Mouse (Mus musculus) cerebellum, adult (tissue): ENCODE data around the gene Gli1.

Experiments
- ATAC-seq: cut with Nextera tagmentation; 2 replicates; pipeline ENCODE4 v1.9.2; 2017; ENCODE audit warnings: mild to moderate bottlenecking, moderate library complexity, mixed read lengths; ENCODE audit not compliant: insufficient number of reproducible peaks, low FRiP score, low TSS enrichment

Gli1 gene

DNA sequence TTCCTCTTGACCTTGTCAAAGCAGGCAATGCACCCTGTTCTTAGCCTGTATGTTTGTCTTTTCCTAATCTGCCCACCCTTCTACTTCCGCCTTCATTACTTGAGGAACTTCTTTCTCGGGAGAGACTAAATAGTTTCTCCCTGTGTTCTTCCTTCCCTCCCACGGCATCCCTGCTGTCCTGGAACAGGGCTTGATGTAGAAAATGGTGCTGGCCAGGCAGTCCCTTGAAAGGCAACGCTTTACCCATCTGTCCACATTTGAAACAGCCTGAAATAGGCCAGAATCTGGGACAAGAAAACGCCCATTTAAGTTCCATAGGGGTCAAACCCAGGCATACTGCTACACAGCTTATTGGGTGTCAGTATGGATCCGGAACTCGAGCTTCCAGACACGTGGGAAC is 8.0 kb upstream of the Gli1 start:
- no peak for ATAC-seq

DNA sequence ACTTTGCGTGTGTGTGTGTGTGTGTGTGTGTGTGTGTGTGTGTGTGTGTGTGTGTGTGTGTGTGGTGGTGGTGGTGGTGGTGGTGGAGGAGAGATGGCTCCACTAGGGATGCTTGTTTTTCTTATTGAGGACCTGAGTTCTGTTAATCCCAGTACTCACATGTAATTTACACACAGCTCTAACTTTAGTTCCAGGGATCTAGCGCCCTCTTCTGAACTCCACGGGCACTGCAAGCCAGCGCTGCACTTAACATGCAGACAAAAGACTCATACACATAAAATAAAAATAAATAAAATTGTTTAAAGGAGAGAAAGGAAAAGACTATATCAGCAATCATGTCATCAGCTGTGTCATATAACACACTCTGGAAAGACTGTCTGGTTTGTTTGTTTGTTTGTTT is 7.2 kb upstream of the Gli1 start:
- ATAC-seq = no peak

DNA sequence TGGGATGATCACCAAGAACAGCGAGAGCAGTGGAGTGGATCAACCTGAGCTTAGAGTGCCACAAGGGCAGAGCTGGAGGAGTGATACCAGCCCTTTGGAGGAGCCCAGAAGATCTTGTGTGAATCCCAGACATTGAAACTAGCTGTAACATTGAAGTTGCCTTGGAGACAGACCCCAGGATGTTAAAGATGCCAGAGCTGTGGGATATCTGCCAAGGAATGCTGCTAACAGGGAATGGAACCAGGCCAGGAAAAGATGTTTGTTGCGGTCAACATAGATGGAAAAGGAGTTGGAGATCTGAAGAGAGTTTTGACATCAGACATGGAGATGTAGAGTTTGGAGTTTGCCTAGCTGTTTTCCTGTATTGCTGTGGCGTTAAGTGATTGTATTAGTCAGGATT is 4.4 kb upstream of the Gli1 start:
- no peak for ATAC-seq

DNA sequence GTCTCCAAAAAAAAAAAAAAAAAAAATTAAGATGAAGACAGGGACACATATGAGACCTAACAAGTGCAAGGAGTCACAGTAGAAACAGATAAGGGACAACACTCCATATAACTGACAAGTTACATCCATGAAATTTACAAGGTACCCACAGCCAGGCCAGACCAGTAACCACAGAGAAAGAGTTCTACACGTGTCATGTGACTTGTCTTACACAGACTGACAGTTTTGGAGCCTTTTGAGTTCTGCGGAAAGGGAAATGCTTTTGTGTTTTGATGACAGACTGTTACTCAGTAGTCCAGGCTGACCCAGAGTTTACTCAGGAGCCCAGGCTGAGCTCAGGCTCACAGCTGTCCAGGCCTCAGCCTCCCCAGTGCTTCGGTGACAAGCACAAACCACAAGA is 1.3 kb upstream of the Gli1 start:
- ATAC-seq = no peak

- no peak for ATAC-seq
These were observed 449 bp downstream of the Gli1 start for GRCm38 (mm10) chr10:127341360-127341690.

GRCm38 (mm10) chr10:127340577-127341359 is 1.0 kb downstream of the Gli1 start:
- ATAC-seq = no peak

DNA sequence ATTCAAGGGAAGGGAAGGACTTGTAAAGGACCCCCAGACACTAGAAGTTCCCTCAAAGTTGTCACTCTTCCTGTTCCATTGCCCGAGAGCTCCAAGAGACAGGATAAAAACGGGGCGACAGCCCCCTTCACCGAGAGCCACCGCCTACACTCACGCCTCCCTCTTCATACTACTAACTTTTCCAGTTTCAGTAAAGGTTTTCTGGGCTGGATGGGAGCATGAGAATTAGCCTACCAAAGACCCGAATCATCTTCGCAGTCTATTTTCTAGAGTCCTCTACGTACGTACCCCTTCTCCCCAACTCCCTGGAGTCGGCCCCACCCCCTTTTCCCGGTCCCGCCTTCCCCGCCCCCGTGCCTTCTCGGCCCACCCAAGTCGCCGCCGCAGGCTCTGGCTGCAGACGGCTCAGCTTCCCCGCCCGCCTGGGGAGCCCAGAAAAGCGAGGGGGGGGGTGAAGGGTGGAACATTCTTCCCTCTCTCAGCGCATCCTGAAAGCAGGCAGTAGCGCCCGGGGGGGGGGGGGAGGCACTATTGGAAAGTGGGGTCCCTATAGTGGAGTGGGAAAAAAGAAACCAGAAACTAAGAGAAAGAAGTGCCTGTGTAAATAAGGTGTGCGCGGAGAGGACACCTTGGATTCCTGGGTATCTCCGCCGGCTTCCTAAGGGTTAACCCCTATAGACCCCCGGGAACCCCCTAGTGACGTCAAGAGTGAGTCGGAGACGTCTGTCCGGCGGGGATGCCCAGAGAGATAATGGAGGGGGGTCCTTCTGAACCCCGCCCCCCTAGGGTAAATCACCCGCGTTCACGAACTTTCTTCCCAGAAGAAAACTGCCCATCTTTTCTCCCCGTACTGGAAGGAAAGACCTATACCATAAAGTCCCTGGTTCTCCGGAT is 1.8 kb downstream of the Gli1 start:
- no peak for ATAC-seq

GRCm38 (mm10) chr10:127338930-127339682 is 2.7 kb downstream of the Gli1 start:
- peak; percentile 80 for ATAC-seq

DNA sequence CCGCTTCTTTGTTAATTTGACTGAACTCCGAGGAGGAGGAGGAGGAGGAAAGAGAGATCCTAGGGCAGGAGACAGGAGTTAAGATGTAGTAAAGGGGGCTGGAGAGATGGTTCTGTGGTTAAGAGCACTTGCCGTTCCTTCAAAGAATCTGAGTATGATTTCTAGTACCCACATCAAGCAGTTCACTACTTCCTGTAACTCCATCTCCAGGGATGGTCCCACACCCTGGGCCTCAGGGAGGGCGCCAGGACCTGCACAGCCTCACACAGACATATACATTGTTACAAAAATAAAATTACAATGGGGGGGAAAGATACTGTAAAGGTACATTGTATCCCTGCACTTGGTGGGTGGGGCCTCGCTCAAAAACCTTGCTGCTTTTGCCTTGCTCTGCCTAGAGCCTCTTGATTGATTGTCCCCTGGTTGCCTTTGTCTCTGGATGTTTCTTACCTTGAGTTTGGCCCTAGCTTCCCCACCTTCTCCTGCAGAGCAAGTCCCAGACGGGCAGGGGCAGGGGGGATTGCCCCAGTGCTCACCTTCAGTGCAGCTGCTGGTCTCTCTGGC is 4.2 kb downstream of the Gli1 start:
- no peak for ATAC-seq

DNA sequence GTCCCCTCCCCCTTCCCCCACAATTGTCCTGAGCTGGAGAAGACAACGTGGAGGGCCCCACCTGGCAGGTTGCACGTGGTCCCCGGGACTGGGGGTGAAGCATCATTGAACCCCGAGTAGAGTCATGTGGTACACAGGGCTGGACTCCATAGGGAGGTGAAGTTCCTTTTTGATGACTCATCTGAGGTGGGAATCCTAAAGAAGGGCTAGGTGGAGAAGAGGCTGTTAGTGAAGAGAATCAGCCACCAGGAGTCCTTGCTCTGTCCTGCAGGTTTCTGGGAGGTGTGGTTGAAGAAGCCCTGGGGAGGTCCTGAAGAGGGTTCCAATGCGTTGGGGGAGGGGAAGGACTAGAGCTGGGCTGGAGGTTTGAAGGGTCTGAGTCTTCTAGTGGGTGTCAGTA is 4.8 kb downstream of the Gli1 start:
- no peak for ATAC-seq

GRCm38 (mm10) chr10:127335271-127335670 is 6.5 kb downstream of the Gli1 start:
- no peak for ATAC-seq

- no peak for ATAC-seq
These were observed 8.6 kb downstream of the Gli1 start for GRCm38 (mm10) chr10:127333152-127333551.

DNA sequence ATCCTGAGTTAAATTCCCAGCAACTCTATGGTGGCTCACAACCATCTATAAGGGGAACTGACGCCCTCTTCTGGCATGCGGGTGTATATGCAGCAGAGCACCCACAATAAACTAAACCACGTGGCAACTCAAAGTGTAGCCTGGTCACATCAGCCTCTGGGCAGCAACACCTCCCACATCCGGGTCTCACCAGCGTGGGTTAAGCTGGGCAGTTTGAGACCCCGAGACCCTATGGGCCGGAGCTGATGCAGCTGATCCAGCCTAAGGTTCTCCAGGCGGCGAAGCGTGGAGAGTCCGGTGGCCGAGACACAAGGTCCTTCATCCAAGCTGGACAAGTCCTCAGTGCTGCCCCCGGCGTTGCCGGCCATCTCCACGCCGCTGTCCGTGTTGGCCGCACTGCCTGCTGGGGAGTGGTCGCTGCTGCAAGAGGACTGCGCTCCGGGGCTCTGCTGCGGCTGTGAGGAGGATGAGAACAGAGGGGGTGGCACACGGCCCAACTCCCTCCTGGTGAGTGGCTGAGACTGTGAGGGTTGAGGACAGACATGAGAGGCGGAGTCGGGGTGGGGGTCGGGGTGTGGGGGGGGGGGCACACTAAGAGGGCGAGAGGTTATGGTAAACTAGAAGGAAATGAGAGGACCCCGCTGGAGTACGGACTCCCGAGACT is 9.4 kb downstream of the Gli1 start:
- ATAC-seq = no peak

DNA sequence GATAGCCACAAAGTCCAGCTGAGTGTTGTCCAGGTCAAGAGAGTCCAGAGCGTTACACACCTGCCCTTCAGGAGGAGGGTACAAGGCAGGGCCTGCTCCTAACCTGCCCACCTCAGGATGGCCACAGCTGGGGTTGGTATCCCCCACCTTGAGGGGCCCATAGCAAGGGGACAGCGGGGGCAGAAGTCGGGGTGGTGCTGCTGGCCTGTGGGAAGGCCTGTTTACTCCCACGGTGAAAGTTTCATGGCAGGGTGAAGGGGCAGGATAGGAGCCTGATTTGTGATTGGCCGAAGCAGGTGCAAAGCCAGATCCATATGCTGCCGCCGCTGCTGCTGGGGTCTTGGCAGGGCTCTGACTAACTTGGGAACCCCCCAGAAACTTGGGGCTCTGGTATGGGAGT is 11.6 kb downstream of the Gli1 start:
- no peak for ATAC-seq

DNA sequence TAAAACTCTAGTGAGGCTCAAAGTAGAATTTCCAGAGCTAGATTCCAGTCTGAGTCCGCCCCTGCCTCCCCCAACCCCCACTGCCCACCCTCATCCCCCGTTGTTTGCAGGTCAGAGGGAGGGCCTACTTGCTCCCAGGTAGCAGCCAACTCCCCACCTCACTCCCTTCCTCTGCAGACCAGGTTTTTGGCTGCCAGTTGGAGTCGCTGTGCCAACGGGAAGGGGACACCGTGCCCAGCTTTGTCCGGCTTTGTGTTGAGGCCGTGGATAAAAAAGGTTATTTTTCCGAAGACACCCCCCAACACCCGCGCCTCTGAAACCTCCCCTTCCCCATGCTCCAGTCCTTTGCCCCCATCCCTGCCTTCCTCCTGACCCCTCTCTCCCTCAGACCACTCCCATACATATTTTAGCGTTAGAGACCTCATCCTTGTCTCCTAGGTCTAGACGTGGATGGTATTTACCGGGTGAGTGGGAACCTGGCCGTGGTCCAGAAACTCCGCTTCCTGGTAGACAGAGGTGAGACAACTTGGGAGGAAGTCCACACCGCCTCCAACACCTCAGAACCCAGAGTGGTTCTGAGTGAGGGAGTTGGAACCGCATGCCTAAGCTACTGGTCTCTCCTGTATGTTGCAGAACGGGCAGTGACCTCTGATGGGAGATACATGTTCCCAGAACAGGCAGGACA is 14.2 kb downstream of the Gli1 start:
- ATAC-seq = no peak

DNA sequence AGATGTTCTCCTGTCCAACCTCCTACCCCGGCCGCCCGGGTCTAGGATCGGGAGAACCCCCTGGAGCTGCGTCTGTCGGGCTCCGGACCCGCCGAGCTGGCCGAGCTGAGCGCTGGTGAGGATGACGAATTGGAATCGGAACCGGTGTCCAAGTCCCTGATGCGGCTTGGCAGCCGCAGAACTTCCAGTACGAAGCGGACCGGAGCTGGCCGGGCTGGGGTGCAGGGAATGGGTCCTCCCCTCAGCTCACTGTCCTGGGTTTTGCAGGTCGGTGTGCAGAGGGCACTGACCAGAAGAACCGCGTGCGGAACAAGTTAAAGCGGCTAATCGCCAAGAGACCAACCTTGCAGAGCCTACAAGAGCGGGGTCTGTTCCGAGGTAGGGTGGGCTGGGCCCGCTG is 14.9 kb downstream of the Gli1 start:
- ATAC-seq = no peak

DNA sequence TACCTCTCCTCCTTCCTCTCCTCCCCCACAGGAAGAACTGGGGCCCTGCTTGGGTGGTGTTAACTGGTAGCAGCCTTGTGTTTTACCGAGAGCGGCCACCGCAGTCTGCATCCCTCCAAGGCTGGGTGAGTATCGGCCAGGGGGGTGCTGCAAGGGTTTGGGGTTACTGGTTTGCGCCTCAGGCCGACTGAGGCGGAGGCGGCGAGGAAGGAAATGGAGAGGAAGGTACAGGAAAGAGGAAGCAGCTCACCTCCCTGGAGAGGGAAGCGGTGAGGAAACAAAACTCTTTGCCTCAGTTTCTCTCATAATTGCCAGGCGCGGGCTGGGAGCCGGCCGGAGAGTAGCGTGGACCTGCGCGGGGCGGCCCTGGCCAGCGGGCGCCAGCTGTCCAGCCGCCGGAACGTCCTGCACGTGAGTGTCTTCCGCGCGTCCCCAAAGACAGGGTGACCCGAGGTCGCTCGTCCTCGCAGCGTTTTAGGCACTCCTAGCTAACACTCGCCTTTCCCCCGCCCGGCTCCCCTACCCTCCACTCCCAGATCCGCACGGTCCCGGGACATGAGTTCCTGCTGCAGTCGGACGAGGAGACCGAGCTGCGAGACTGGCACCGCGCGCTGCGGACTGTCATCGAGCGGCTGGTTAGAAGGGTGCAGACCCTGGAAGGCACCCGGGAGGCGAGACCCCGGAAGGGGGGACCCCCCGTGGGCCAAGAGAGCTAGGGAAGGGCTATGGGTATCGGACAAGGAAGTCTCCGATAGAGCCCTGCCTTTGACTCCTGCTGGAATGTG is 15.6 kb downstream of the Gli1 start:
- ATAC-seq = no peak

DNA sequence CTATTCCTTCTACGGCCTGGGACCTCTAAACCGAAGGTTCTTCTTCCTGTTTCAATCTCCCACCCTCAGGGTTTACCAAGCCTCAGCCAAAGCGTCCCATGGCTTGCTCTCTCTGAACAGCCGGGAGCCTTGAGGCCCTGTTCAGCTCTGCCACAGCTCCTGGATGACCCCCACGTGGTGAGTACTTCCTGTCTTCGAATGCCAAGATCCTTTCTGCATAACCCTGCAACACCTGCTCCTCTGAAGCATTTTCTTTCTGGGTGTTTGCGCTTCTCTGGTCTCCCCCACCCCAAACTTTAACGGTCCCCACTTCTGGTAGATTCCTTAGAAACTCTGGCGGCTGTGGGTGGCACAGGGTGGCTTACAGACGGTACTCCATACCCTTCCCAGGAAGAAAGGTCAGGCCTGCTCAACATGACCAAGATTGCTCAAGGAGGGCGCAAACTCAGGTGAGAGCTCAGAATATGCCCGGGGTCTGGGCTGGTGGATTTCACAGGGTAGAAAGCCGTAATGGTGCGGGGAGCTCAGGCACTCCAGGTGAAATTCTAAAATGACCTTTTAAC is 16.2 kb downstream of the Gli1 start:
- no peak for ATAC-seq

GRCm38 (mm10) chr10:127324495-127324894 is 17.3 kb downstream of the Gli1 start:
- no peak for ATAC-seq
